Mouse (Mus musculus) left cerebral cortex, postnatal 14 days (tissue): ENCODE results near the gene Cgrrf1. TPM values are rescaled to one million over a fixed set of nuclear protein-coding genes. Genes with fewer than 3 reads are reported as not detected.
"Not testable (repeated sequence)": the region's sequence is repeated elsewhere in the genome, so short reads cannot be mapped to it uniquely, and the experiment has no call there.

Experiments
- DNase-seq, 2 experiments: peaks; one replicate each; pipeline ENCODE4 v3.0.0; 2021 to 2022; ENCODE audit warnings: low spot score in 2 of 2, mixed read lengths in 1 of 2
- intact Hi-C: fragments of 180-260 bp; cut with DNase I; formaldehyde crosslinking; loops from one replicate; pipeline ENCODE4 v1.15.1; 2025
- long read RNA-seq, 2 experiments: library from polyadenylated mRNA; stranded (forward); transcript quantifications; one replicate each; pipeline ENCODE4 v2.0.0; 2021
- total RNA-seq, 2 experiments: library from RNA; stranded (reverse); gene quantifications; 2 replicates each; pipeline ENCODE4 v1.2.3; 2021

Cgrrf1 gene
- 10 to 100 TPM; 22.4 to 24.2 TPM for total RNA-seq
- long read RNA-seq, experiment 1, transcript Cgrrf1-201 (6 exons, 1,324 nt), result major isoform, 21 of 27 reads
- long read RNA-seq, experiment 1, partial matches to known transcripts, result 0 of 27 reads
- long read RNA-seq, experiment 1, other reads (novel, unspliced or antisense), result 4 of 27 reads
- long read RNA-seq, experiment 2, transcript Cgrrf1-201 (6 exons, 1,324 nt), result major isoform, 15 of 18 reads
- long read RNA-seq, experiment 2, partial matches to known transcripts, result 0 of 18 reads
- long read RNA-seq, experiment 2, other reads (novel, unspliced or antisense), result 2 of 18 reads

GRCm38 (mm10) chr14:46831837-46832333 is at the start of gene Cgrrf1:
Gene Cgrrf1, plus strand, starts transcription at chr14:46832125.
- peak; percentile 92 to 93 for DNase-seq
- intact Hi-C loops, result no loop called here

- intact Hi-C loops, result no loop called here
Measured at GRCm38 (mm10) chr14:46782187-46782828, 49.6 kb upstream of the Cgrrf1 start.

GRCm38 (mm10) chr14:46783327-46783926 is 48.5 kb upstream of the Cgrrf1 start:
- no peak for DNase-seq
- intact Hi-C loops, result no loop called here

More at GRCm38 (mm10) chr14:46782187-46782828, 49.6 kb upstream of the Cgrrf1 start:
- no peak for DNase-seq

- no peak for DNase-seq
- intact Hi-C loops, result no loop called here
Measured at GRCm38 (mm10) chr14:46785247-46785646, 46.7 kb upstream of the Cgrrf1 start.

GRCm38 (mm10) chr14:46787454-46787786 is 44.5 kb upstream of the Cgrrf1 start:
- intact Hi-C loops, result no loop called here

GRCm38 (mm10) chr14:46787787-46788504 is 44.0 kb upstream of the Cgrrf1 start, which contains the start of gene Cnih1:
Gene Cnih1, minus strand, starts transcription at chr14:46788411.
- peak; percentile 87 to 92 for DNase-seq
- intact Hi-C loops, result no loop called here

More at GRCm38 (mm10) chr14:46787454-46787786, 44.5 kb upstream of the Cgrrf1 start:
- DNase-seq, result no peak

- DNase-seq, result no peak
- intact Hi-C loops, result no loop called here
Measured at GRCm38 (mm10) chr14:46788505-46788901, 43.4 kb upstream of the Cgrrf1 start.

- intact Hi-C loops, result no loop called here
Measured at GRCm38 (mm10) chr14:46790303-46790702, 41.6 kb upstream of the Cgrrf1 start.

GRCm38 (mm10) chr14:46790723-46791122 is 41.2 kb upstream of the Cgrrf1 start:
- no peak for DNase-seq
- intact Hi-C loops, result no loop called here

More at GRCm38 (mm10) chr14:46790303-46790702, 41.6 kb upstream of the Cgrrf1 start:
- no peak for DNase-seq

- no peak for DNase-seq
- intact Hi-C loops, result no loop called here
Measured at GRCm38 (mm10) chr14:46794157-46794556, 37.8 kb upstream of the Cgrrf1 start.

GRCm38 (mm10) chr14:46800684-46801345 is 31.1 kb upstream of the Cgrrf1 start:
- DNase-seq, result no peak
- intact Hi-C loops, result no loop called here

- intact Hi-C loops, result no loop called here
- no peak for DNase-seq
Measured at GRCm38 (mm10) chr14:46803259-46803658, 28.7 kb upstream of the Cgrrf1 start.

- no peak for DNase-seq
- intact Hi-C loops, result no loop called here
Measured at GRCm38 (mm10) chr14:46803791-46804190, 28.1 kb upstream of the Cgrrf1 start.

- DNase-seq, result no peak
- intact Hi-C loops, result no loop called here
Measured at GRCm38 (mm10) chr14:46806186-46806585, 25.7 kb upstream of the Cgrrf1 start.

GRCm38 (mm10) chr14:46807927-46808326 is 24.0 kb upstream of the Cgrrf1 start:
- intact Hi-C loops, result no loop called here

GRCm38 (mm10) chr14:46815640-46816039 is 16.3 kb upstream of the Cgrrf1 start:
- no peak for DNase-seq
- intact Hi-C loops, result no loop called here

More at GRCm38 (mm10) chr14:46807927-46808326, 24.0 kb upstream of the Cgrrf1 start:
- DNase-seq, result no peak

- DNase-seq, result no peak
- intact Hi-C loops, result no loop called here
Measured at GRCm38 (mm10) chr14:46816916-46817622, 14.9 kb upstream of the Cgrrf1 start.

GRCm38 (mm10) chr14:46818743-46819142 is 13.2 kb upstream of the Cgrrf1 start:
- intact Hi-C loops, result no loop called here
- no peak for DNase-seq

GRCm38 (mm10) chr14:46819961-46820360 is 12.0 kb upstream of the Cgrrf1 start:
- DNase-seq, intact Hi-C loops: not testable (repeated sequence)
